Mouse (Mus musculus) small intestine, adult 2 months (tissue): ENCODE results near the gene Atp8a2.

Experiments
- CTCF ChIP-seq: fragments of 200-500 bp; IDR thresholded peaks from 2 replicates; pipeline ENCODE4 v1.5.1; 2012; ENCODE audit warnings: low read depth, mild to moderate bottlenecking, control low read depth, inconsistent platforms, low read length, moderate library complexity, mixed read lengths; ENCODE audit not compliant: insufficient replicate concordance, insufficient read length; ENCODE audit errors: extremely low read depth
- POLR2A ChIP-seq: fragments of 200-500 bp; IDR thresholded peaks from 2 replicates; pipeline ENCODE4 v1.6.1; 2012; ENCODE audit warnings: low read depth, mild to moderate bottlenecking, control low read depth, inconsistent platforms, low read length, moderate library complexity

GRCm38 (mm10) chr14:60001801-60002200, 195.2 kb downstream of the Atp8a2 start:
- TF ChIP-seq POLR2A (no peak), CTCF (no peak)
